Mouse (Mus musculus) E14TG2a.4 (cell line): ENCODE measurements at regions not wholly inside any gene's neighbourhood (a gene's known extent, or its start where the extent isn't known, plus 50 kb on each side); places are given as distances from the start of the nearest gene placed in this dataset.

Experiments used
- CTCF ChIP-seq: conservative IDR thresholded peaks from 2 replicates; pipeline ENCODE4 v1.5.1; 2014; ENCODE audit warnings: low read length
- NANOG ChIP-seq: IDR thresholded peaks from 2 replicates; pipeline ENCODE4 v1.6.1; 2014; ENCODE audit warnings: borderline replicate concordance, low read length, mixed read lengths
- POU5F1 ChIP-seq: IDR thresholded peaks from 2 replicates; pipeline ENCODE4 v1.6.1; 2014; ENCODE audit warnings: low read length, borderline replicate concordance

DNA sequence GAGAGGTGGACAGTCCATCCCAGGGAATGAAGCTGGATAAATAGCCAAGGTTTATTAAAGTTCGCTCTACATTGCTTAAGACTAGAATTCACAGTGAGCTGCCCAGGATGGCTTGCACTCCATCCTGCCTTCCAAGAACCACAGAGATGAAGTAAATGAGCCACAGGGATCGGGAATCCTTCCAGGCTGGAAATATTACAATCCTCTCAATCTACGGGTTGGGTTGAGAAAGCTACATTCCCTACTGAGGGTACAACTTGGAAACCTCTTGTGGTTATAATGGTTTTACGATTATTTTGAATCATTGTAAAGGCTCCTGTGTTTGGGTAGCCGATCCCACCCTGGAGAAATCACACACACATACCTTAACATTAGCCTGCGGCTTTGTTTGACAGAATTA lies 539.9 kb upstream of the Clint1 start:
- TF ChIP-seq CTCF (no peak), POU5F1 (no peak), NANOG (no peak)
